Mouse (Mus musculus): ENCODE data around the gene Gdf11.

Gdf11 gene

DNA sequence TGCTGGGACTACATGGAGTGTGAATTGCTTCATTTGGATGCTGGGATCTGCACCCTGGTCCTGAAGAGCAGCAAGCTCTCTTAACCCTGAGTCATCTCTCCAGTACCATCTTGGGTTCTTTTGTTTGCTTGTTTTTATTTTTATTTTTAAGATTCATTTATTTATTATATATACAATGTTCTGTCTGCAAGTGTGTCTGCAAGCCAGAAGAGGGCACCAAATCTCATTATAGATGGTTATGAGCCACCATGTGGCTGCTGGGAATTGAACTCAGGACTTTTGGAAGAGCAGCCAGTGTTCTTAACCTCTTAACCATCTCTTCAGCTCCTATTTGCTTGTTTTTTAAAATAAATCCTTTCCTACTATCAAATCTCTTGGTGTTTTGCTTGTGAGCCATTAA is 54.1 kb downstream of the Gdf11 start:
- no peak for ATAC-seq (ENCODE audit: insufficient number of reproducible peaks, low FRiP score, low TSS enrichment)

All from cerebellum, adult (tissue).